Mouse (Mus musculus): ENCODE results near the gene Klf9. TPM values are rescaled to one million over a fixed set of nuclear protein-coding genes. Genes with fewer than 3 reads are reported as not detected.

Klf9 gene
- polyA plus RNA-seq, 1 experiment = 46.9 TPM

GRCm38 (mm10) chr19:23193076-23193475 is 52.0 kb downstream of the Klf9 start:
- DNase-seq = no peak
- TF ChIP-seq POLR2A (IDR thresholded peaks at IDR 0.05; ENCODE audit: borderline replicate concordance, extremely low read depth, low read depth, low read length) = no peak
- no peak for TF ChIP-seq CTCF (IDR thresholded peaks at IDR 0.05; ENCODE audit: insufficient read depth, low read length)
- peaks cover 3% of the 10 kb centered on the region for H3K4me1 ChIP-seq (ENCODE audit: control insufficient read depth, insufficient read depth, low read length)
- WGBS = 55% methylated on average over 3 of the region's 3 CpGs
- H3K4me3 ChIP-seq (replicated peaks; ENCODE audit: extremely low read depth, low read depth, low read length) = no peak overlapping the region

GRCm38 (mm10) chr19:23202106-23202505 is 61.1 kb downstream of the Klf9 start:
- Histone ChIP-seq H3K4me3 (replicated peaks; ENCODE audit: extremely low read depth, low read depth, low read length) (no peak overlapping the region), H3K4me1 (ENCODE audit: control insufficient read depth, insufficient read depth, low read length) (no peaks in the 10 kb centered on the region)
- no peak for TF ChIP-seq POLR2A (IDR thresholded peaks at IDR 0.05; ENCODE audit: borderline replicate concordance, extremely low read depth, low read depth, low read length)
- TF ChIP-seq CTCF (IDR thresholded peaks at IDR 0.05; ENCODE audit: insufficient read depth, low read length) = no peak
- no peak for DNase-seq
- WGBS = 95% methylated on average over 5 of the region's 5 CpGs

GRCm38 (mm10) chr19:23203505-23204053 is 62.6 kb downstream of the Klf9 start:
- TF ChIP-seq POLR2A (IDR thresholded peaks at IDR 0.05; ENCODE audit: borderline replicate concordance, extremely low read depth, low read depth, low read length) = no peak
- no peak for TF ChIP-seq CTCF (IDR thresholded peaks at IDR 0.05; ENCODE audit: insufficient read depth, low read length)
- Histone ChIP-seq H3K4me1 (ENCODE audit: control insufficient read depth, insufficient read depth, low read length) (no peaks in the 10 kb centered on the region), H3K4me3 (replicated peaks; ENCODE audit: extremely low read depth, low read depth, low read length) (no peak overlapping the region)
- DNase-seq = no peak
- WGBS = 89% methylated on average over 3 of the region's 3 CpGs

GRCm38 (mm10) chr19:23211325-23211724 is 70.3 kb downstream of the Klf9 start:
- no peak for DNase-seq
- Histone ChIP-seq H3K4me1 (ENCODE audit: control insufficient read depth, insufficient read depth, low read length) (no peaks in the 10 kb centered on the region), H3K4me3 (replicated peaks; ENCODE audit: extremely low read depth, low read depth, low read length) (no peak overlapping the region)
- 73% methylated on average over 6 of the region's 6 CpGs for WGBS
- no peak for TF ChIP-seq CTCF (IDR thresholded peaks at IDR 0.05; ENCODE audit: insufficient read depth, low read length)
- TF ChIP-seq POLR2A (IDR thresholded peaks at IDR 0.05; ENCODE audit: borderline replicate concordance, extremely low read depth, low read depth, low read length) = no peak

GRCm38 (mm10) chr19:23214326-23214725 is 73.3 kb downstream of the Klf9 start:
- WGBS = 94% methylated on average over 8 of the region's 8 CpGs
- Histone ChIP-seq H3K4me1 (ENCODE audit: control insufficient read depth, insufficient read depth, low read length) (no peaks in the 10 kb centered on the region), H3K4me3 (replicated peaks; ENCODE audit: extremely low read depth, low read depth, low read length) (no peak overlapping the region)
- TF ChIP-seq CTCF (IDR thresholded peaks at IDR 0.05; ENCODE audit: insufficient read depth, low read length) (no peak), POLR2A (IDR thresholded peaks at IDR 0.05; ENCODE audit: borderline replicate concordance, extremely low read depth, low read depth, low read length) (no peak)
- no peak for DNase-seq

Other genes with a start within 250 kb of the Klf9 start
- 3.8 and 9.5 TPM in 2 replicates for gene Smc5, start 132.7 kb downstream of the Klf9 start, polyA plus RNA-seq (2012; rRNA removed)

Measured in lung, adult 2 months (tissue).